Mouse (Mus musculus) hematopoietic stem cell, adult 5-6 weeks (primary cell): ENCODE results near the gene Phc2. TPM values are rescaled to one million over a fixed set of nuclear protein-coding genes. Genes with fewer than 3 reads are reported as not detected.
"Not testable (repeated sequence)": the region's sequence is repeated elsewhere in the genome, so short reads cannot be mapped to it uniquely, and the experiment has no call there.

Experiments used
- ATAC-seq, 2 experiments: fragments of 125-278 bp in 1 of 2; replicated peaks in 1 of 2; 2 replicates each; pipeline ENCODE4 v1.8.0; 2016 to 2017; ENCODE audit warnings: inconsistent platforms in 2 of 2, mild to moderate bottlenecking in 2 of 2, moderate number of reproducible peaks in 2 of 2, low read depth in 1 of 2, moderate TSS enrichment in 1 of 2; ENCODE audit not compliant: low FRiP score in 2 of 2, poor library complexity in 2 of 2, severe bottlenecking in 2 of 2, insufficient read depth in 1 of 2, low TSS enrichment in 1 of 2
- total RNA-seq: library from RNA; stranded (forward); fragments of 172-1452, 232-1000 nt; gene quantifications from 2 replicates; pipeline ENCODE4 v1.2.3, GENCODE M21; 2017

Gene Phc2
- total RNA-seq = 15.8 and 18.8 TPM in 2 replicates

GRCm38 (mm10) chr4:128654505-128655381 is at the start of gene Phc2:
Gene Phc2 (plus strand): TSS chr4:128654702.
- peak; percentile 95 for ATAC-seq

GRCm38 (mm10) chr4:128606586-128606985 is 47.9 kb upstream of the Phc2 start:
- no peak for ATAC-seq

GRCm38 (mm10) chr4:128607661-128608060 is 46.8 kb upstream of the Phc2 start:
- ATAC-seq = no peak

GRCm38 (mm10) chr4:128609276-128609924 is 45.1 kb upstream of the Phc2 start:
- peak; percentile 3 to 14; a peak in 1 of 4 replicates for ATAC-seq

- ATAC-seq = peak; percentile 96 to 98
These were observed 44.5 kb upstream of the Phc2 start, which contains the start of gene Zscan20 for GRCm38 (mm10) chr4:128609925-128610402. Gene Zscan20 (minus strand): TSS chr4:128610098.

- no peak for ATAC-seq
These were observed 43.8 kb upstream of the Phc2 start for GRCm38 (mm10) chr4:128610706-128611105.

GRCm38 (mm10) chr4:128611726-128612125 is 42.8 kb upstream of the Phc2 start:
- ATAC-seq = not testable (repeated sequence)

- ATAC-seq = no peak
These were observed 41.2 kb upstream of the Phc2 start for GRCm38 (mm10) chr4:128613326-128613725.

GRCm38 (mm10) chr4:128615761-128616160 is 38.7 kb upstream of the Phc2 start:
- peak in 1 of 2 experiments; percentile 19; a peak in 1 of 4 replicates for ATAC-seq

- peak; percentile 74 to 80 for ATAC-seq
These were observed 37.0 kb upstream of the Phc2 start for GRCm38 (mm10) chr4:128617363-128618120.

- 0 out of 4 replicates have a peak, but pooled peaks of 1 of the 2 experiments have one; percentile 9 for ATAC-seq
These were observed 36.1 kb upstream of the Phc2 start, which contains the start of gene Tlr12 for GRCm38 (mm10) chr4:128618246-128618911. Gene Tlr12 (minus strand): TSS chr4:128618619.

- no peak for ATAC-seq
These were observed 35.5 kb upstream of the Phc2 start for GRCm38 (mm10) chr4:128618963-128619362.

- ATAC-seq = no peak
These were observed 33.9 kb upstream of the Phc2 start for GRCm38 (mm10) chr4:128620572-128620971.

GRCm38 (mm10) chr4:128621109-128621508 is 33.4 kb upstream of the Phc2 start:
- ATAC-seq = no peak

GRCm38 (mm10) chr4:128635451-128635850 is 19.1 kb upstream of the Phc2 start:
- peak in 1 of 2 experiments; percentile 37; a peak in 1 of 4 replicates for ATAC-seq

- 0 out of 4 replicates have a peak, but pooled peaks of 1 of the 2 experiments have one; percentile 13 for ATAC-seq
These were observed 18.5 kb upstream of the Phc2 start for GRCm38 (mm10) chr4:128635894-128636585.
